Mouse (Mus musculus) cortical plate, adult 2 months (tissue): ENCODE measurements around the gene Ftl1. TPM values are rescaled to one million over a fixed set of nuclear protein-coding genes. Genes with fewer than 3 reads are reported as not detected.

Experiments
- H3K27ac ChIP-seq: fragments of 200-500 bp; 2 replicates; pipeline ENCODE4 v1.5.1; 2012; ENCODE audit warnings: low read length, control low read depth, inconsistent platforms; ENCODE audit not compliant: insufficient read depth
- H3K4me1 ChIP-seq: fragments of 200-500 bp; 2 replicates; pipeline ENCODE4 v1.6.1; 2011; ENCODE audit warnings: low read length; ENCODE audit not compliant: control insufficient read depth, insufficient read depth
- H3K4me3 ChIP-seq: fragments of 200-500 bp; 2 replicates; pipeline ENCODE4 v1.5.1; 2011; ENCODE audit warnings: mild to moderate bottlenecking, low read length, control low read depth; ENCODE audit not compliant: insufficient read depth
- CTCF ChIP-seq: fragments of 200-500 bp; IDR thresholded peaks from 2 replicates; pipeline ENCODE4 v1.5.1; 2011; ENCODE audit warnings: mild to moderate bottlenecking, control low read depth, low read length; ENCODE audit not compliant: insufficient read depth; ENCODE audit errors: extremely low read depth
- POLR2A ChIP-seq: fragments of 200-500 bp; IDR thresholded peaks from 2 replicates; pipeline ENCODE4 v1.6.1; 2011; ENCODE audit warnings: mild to moderate bottlenecking, low read length, control low read depth; ENCODE audit not compliant: insufficient read depth; ENCODE audit errors: extremely low read depth
- polyA plus RNA-seq: library from polyadenylated mRNA; depleted of rRNA; stranded (reverse); fragments of >200 nt; gene quantifications from 2 replicates; pipeline ENCODE4 v1.2.3, GENCODE M21; 2012

Ftl1 gene
- polyA plus RNA-seq, 1 experiment = 637 TPM

DNA sequence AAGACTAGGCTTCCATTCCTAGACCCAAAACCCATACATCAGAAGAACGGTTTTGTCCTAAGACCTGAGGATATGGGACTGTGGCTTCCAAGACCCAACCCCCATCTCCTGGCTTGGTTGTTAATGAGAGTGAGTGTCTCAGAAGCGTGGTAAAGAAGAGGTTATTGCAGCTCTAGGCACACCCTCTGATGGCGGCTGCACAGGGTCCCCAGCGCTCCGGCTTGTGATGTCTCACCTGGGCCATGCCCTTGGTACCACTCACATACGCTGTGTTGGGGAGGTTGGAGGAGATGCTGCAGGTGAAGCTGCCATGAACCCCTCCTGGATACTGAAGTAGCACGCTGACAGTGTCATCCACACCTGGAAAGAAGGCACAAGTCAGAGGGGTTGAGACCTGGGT lies 19.1 kb upstream of the Ftl1 start:
- TF ChIP-seq CTCF = no peak
- no peak for TF ChIP-seq POLR2A
- H3K4me3 ChIP-seq = no peak overlapping the region
- H3K27ac ChIP-seq = no peak overlapping the region

DNA sequence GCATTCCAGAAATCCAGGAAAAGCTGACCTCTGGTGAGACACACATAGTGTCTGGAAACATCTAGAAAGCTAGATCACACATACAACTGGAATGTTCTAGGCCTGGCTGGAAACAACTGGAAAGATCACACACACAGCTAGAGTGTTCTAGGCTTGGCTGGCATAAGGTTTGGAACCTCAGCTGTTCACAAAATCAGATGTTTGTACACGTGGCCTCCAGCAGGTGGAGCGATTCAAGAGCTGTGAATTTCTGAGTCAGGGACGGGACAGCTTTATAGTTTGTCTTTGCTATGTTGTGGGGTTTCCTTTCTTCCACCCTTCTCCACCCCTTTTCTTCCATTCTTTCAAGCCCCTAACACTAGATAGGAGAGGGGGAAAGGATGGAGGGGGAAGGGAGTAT lies 17.3 kb upstream of the Ftl1 start:
- TF ChIP-seq CTCF (peak; percentile 62), POLR2A (no peak)
- Histone ChIP-seq H3K4me1 (no peaks in the 10 kb centered on the region), H3K27ac (no peak overlapping the region), H3K4me3 (no peak overlapping the region)

More for the DNA sequence above, 19.1 kb upstream of the Ftl1 start:
- H3K4me1 ChIP-seq = no peaks in the 10 kb centered on the region

DNA sequence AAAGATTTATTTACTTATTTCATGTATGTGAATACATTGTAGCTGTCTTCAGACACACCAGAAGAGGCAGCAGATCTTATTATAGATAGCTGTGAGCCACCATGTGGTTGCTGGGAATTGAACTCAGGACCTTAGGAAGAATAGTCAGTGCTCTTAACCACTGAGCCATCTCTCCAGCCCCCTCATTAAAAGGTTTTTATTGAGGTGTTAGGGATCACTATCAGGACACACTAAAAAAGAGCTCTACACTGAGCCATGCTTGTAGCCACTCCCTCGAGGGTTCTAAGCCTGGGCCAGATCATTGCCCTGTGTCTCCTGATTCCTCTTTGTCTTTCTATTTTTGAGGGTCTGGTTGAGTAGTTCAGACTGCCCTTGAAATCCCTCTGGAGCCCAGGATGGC lies 16.8 kb upstream of the Ftl1 start:
- Histone ChIP-seq H3K4me3 (no peak overlapping the region), H3K27ac (no peak overlapping the region), H3K4me1 (no peaks in the 10 kb centered on the region)
- no peak for TF ChIP-seq POLR2A
- no peak for TF ChIP-seq CTCF

DNA sequence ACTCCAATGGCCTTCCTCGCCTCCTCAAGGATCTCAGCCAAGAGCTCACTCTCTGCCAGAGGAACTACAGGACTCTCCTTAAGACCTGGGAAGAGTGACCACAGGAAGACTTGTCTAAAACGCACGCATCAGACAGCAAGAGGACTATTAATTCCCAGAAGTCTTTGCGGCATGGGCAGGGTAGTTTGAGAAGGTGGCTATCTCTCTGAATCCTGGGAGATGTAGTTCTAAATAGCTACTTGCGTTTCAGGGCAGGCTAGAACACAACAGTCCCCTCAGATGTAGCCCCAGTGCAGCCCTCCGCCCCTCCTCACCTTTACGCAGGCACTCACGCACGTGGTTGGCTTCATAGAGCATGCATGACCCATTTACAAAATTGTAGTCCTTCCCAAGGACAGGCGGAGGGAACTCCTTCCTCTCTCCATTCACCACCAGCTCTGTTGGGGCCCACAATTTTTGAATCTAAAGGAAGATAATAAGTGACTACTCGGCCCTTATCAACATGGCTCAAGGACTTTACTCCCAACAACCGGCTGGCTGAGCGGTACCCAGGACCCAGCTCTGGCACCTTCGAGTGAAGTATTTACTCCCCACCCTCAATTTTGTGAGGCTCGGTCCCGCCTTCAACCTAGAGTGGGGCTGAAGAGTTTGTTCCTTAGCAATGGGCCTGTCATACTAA lies 15.7 kb upstream of the Ftl1 start:
- H3K4me3 ChIP-seq = peak overlapping the region; percentile 38
- TF ChIP-seq POLR2A = 0 out of 2 replicates have a peak, but pooled peaks have one; percentile 11
- no peak for TF ChIP-seq CTCF
- no peak overlapping the region for H3K27ac ChIP-seq
- H3K4me1 ChIP-seq = no peaks in the 10 kb centered on the region

DNA sequence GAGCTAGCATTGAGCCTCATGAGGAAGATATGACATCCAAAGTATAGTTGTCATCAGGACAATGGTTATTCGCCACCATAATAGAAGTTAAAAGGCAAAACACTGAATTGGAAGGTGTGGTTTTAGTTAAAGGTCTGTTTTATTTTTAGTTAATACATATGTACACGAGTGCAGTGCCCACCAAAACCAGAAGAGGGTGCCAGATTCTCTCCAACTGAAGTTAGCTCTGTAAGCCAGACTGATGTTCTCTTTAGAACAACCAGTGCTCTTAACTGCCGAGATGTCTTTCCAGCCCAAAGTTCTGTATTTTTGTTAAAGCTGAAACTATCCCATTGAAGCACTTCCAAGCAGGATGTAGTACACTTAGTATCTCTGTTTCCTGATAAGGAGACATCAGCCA lies 11.2 kb upstream of the Ftl1 start:
- Histone ChIP-seq H3K27ac (no peak overlapping the region), H3K4me1 (peaks cover 1% of the 10 kb centered on the region; the same call in 1 of the 2 replicates), H3K4me3 (no peak overlapping the region)
- peak; percentile 66 for TF ChIP-seq CTCF
- TF ChIP-seq POLR2A = no peak

DNA sequence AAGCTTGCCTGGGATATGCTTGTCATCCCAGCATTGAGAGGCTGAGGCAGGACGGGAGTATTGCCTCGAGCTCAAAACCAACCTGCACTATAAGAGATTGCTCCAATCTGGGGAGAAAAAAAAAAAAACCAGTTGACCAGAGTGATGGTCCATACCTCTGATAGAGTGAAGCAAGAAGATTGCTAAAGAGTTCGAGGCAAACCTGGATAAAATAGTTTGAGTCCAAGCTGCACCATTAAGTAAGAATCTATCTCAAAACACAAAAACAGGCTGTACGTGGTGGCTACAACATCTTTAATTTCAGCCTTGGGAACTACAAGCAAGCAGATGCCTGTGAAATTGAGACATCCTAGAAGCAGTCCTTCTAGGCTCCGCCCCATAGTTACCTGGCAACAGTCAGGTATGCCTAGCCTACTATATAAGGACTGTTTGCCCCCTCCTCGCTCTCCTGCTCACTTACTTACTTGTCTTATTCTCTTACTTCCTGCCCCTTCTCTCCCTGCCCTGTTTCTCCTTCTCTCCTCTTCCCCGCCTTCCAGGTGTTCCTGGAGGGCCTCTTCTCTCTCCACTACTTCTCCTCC lies 7.5 kb upstream of the Ftl1 start:
- H3K4me1 ChIP-seq = peaks cover 7% of the 10 kb centered on the region
- H3K27ac ChIP-seq = no peak overlapping the region
- peak overlapping the region; percentile 83 for H3K4me3 ChIP-seq
- TF ChIP-seq CTCF = no peak
- no peak for TF ChIP-seq POLR2A

DNA sequence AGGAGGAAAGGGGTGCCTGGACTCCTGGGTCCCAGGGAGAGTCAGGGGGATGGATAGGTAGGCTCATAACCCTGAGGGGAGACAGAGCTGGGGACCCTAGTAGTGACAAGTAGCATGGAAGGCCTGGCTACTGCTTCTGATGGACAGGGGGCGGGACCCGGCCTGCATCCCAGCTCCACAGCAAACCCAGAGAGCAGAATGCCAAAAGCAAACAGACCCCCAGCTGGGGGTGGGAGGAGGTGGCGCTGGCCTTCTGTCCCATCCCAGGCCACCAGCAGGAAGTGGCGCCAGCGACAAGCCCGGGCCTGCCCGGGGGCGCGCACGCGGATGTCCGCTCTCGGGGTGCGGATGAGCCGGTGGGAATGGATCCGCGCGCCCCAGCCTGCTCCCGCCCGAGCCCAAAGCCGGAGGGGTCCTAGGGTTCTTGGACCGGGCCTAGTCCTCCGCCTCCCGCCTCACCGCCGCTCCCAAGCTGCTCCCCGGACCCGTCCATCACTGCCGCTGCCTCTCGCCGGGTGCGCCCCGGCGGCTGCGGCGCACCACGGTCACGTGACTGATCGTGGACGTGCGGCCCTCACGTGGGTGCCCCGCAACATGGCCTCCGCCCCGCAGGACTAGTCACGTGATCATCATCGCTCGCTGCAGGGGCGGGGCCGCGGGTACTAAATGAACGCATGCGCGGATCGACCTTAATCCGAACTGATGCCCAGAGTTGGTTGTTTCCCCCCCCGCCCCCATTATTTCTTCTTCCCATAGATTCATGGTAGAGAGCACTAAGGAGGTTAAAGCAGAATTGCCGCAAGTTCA lies 6.8 kb upstream of the Ftl1 start, which contains the start of gene Bax:
TSS of gene Bax (minus strand) at position 616 of the 807 bp plus-strand sequence.
- TF ChIP-seq POLR2A (peak; percentile 81; the same call in 1 of the 2 replicates), CTCF (no peak)
- H3K4me1 ChIP-seq = peaks cover 7% of the 10 kb centered on the region
- H3K4me3 ChIP-seq = peak within 1 kb of the TSS; percentile 83
- peak within 1 kb of the TSS; percentile 92 for H3K27ac ChIP-seq

DNA sequence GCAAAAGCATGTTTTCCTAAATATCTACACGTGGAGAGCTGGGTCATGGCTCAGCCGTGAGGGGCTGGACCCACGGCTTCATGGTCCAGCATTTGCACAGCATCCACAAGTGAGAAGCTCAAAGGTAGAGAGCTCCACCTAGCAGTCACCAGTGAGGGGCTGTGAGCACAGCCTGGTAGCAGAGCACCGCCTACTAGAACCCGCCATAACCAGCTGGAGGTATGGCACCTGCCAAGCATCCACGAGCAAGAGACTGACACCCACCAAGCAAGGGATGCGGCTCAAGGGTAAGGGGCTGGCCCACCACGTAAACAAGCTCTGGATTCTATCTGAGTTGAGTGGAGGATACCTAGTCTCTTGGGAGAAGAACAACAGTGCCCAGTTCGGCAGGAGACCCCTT lies 5.9 kb upstream of the Ftl1 start:
- TF ChIP-seq POLR2A (no peak), CTCF (no peak)
- peaks cover 7% of the 10 kb centered on the region for H3K4me1 ChIP-seq
- H3K27ac ChIP-seq = no peak overlapping the region
- H3K4me3 ChIP-seq = peak overlapping the region; percentile 83

DNA sequence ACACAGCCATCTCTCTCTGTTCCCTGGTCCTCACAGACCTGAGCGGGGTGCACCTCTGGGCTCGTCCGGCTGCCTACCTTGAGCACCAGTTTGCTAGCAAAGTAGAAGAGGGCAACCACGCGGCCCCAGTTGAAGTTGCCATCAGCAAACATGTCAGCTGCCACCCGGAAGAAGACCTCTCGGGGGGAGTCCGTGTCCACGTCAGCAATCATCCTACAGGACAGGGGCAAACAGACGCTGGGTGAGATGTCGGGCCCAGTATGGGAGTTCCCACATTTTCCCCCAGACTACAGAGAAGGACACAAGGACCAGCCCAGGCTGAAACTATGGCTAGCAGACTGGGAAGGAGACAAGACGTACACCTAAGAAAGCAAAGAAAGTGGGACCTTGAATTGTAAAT lies 5.4 kb upstream of the Ftl1 start:
- H3K27ac ChIP-seq = no peak overlapping the region
- TF ChIP-seq CTCF (no peak), POLR2A (no peak)
- peaks cover 11% of the 10 kb centered on the region for H3K4me1 ChIP-seq
- H3K4me3 ChIP-seq = no peak overlapping the region; the same call in 1 of the 2 replicates
